Mouse (Mus musculus) kidney, postnatal 10 days (tissue): ENCODE results near the gene Dner.

Experiments used
- DNase-seq: peaks from one replicate; pipeline ENCODE4 v3.0.0; 2021; ENCODE audit warnings: mixed read lengths

Gene Dner

DNA sequence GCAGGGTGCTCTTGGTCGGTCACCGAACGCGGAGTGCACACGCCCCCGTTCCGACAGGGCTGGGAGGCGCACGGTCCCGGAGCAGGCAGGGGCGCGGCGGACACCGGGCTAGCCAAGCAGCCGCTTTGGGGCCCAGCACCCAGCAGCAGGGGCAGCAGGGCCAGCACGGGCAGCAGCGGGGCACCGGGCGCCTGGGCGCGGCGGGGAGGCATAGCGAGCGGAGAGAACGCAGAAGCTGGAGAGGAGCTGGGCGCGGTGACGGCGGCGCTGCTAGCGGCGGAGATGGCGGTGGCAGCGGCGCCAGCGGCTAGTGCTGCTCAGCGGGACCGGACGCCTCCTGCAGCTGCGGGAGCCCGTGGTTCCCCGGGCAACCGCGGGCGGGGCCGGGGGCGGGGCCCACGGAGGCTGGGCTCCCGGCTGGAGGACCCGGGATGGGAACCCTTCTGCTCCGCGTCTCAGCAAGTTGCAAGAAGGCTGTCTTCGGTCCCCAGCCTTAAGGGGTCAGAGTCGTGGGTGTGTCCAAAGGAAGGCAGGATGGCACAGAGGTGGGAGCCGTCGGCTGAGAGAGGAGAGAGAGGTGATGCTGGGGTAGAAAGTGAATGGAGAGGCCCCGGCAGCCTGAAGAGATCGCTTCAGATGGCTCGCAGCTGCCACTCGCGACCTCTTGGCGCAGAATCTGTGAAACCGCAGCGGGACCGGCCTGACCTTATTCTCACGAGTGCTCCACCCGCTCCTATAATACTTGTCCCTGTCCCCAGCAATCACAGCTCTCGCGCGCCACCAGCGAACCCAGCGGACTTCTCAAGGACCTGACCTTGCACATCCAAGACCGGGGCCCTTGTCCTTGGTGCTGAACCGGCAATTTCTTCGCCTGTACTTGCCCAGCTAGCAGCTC is at the start of gene Dner:
Gene Dner (minus strand): TSS at position 705 of the 895 bp plus-strand sequence.
- DNase-seq, result peak; percentile 92

DNA sequence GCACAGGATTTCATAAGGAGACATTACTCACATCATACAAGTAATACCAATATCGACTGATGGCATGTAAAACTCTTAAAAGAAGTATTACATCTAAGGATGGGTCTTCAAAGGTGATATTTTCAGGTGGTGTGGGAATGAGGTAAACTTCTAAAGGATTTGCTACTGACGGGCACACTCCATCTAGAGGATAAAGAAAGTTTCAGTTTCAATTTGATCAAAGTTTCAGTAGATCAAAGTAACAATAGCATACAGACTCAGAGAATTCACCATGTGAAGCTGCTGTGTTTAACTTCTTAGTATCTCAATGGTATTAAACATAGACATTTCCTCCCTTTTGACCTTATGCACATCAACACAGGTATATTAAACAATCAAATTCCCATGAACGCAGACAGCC is 46.1 kb upstream of the Dner start:
- no peak for DNase-seq

DNA sequence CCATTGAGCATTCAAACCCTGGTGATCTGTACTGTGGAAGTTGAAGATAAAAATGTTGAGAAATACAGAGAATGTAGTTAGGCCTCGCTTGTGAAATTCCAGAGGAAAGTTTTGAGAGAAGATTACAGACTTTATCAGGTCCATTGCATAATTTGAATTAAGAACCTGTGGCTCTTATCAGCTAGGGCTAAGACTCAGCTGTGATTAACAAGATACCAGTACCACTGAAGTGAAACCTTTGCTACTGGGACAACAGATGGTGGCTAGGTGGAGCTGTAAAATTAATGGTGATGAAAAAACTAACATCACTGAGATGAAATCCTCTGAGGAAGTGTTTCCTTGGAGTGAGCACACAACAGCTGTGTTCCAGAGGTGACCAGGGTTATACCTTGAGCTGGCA is 44.1 kb upstream of the Dner start:
- DNase-seq, result no peak

DNA sequence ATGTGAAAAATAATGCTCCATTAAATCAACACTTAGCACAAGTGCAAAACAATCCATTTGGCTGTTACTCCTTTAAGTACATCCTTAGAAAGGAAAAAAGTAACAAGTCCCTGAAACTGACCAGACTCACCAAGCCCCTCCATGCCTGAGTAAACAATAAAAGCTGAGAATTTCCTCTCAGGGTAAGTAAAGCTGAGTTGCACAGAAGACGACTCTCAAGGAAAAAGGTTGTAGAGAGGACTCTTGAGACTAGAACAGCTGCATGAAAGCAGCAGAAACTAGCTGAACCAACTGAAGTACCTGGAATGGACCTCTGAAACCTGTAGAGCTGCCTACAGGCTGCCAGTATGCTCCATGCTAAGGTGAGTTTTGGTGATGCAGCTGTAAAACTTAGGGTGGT is 41.1 kb upstream of the Dner start:
- DNase-seq, result no peak

DNA sequence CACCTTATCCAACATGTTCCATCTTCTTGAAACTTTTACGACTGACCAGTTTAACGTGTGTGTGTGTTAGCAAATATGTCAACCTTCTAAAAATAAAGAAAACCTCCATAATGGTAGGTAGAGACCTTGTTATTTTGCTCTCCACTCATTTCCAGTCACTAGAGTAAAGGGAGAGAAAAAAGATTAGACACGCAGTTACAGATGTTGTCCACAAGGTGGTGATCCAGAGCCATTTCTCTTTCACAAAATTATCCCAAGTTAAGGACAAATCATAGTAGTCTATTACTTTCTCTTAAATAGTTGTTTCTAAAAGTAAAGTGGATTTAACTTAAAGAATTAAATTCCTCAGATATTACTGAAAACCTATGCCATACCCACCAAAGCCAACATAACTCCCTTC is 37.8 kb upstream of the Dner start:
- no peak for DNase-seq

DNA sequence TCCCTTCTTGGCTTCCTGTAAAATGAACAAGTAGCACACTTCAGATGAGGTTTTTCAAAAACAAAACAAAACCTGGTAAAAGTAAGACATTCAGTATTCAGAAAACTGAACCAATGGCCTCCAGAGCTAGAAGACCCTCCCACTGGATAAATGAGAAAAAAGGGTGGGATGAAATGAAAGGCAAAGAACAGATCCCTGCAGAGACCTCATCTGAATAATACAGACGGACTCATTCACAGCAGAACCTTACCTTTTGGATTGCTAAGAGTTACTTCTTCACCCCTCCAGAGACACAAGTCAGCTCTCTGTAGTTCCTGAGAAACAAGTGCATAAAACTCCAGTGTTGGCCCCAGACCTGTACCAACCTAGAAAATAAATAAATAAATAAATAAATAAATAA is 35.7 kb upstream of the Dner start:
- DNase-seq, result no peak

DNA sequence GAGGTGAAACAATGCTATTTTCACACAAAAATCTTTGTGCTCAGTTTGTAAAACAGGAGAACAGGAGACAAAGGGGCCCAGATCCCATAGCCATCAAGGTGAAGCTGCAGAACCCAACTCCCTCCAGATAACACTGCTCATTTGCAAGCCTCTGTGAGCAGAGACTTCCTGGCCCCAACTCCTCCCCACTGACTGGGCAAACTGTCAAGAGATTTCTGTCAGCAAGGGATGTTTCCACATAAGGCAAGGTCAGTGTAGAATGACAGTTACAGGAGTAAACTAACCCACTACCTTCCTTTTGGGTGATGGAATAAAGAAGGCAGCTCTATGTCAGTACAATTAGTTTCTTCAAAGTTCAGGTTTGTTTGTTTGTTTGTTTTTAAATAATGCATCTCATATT is 26.8 kb upstream of the Dner start:
- peak; percentile 14 for DNase-seq

DNA sequence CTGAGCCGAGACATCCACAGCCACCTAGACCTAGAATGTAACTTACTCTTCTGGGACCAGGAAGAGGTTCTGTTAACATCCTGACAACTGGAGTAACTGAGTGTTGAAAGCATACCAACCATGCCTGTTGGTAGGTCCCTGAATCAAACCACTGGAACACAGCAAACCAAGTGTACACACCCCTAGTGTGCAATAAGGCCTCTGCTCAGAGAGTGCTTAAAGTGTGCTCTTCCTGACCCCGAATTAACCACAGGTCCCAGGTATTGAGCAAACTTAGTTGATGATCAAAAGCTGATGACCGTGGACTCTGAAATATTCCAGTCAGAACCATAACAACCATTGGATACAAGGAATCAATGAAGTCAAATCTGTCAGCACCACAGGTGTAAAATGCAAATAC is 26.4 kb upstream of the Dner start:
- DNase-seq, result no peak

DNA sequence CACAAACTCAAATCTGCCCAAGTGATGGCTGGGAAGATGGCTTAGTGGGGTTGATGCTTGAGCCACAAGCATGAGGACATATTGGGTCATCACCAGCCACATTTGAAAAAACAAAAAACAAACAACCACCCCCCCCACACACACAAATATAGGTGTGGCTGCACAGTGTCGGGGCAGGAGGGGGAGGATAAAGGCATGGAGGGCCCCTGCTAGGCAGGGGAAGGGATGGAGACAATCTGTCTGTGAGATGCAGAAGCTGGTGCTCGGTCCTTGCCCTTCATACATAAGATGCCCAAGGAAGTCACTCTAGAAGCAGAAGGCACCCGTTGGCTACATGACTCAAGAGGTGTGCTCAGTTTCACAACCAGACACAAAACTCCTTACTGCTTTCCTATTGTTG is 25.9 kb upstream of the Dner start:
- no peak for DNase-seq

DNA sequence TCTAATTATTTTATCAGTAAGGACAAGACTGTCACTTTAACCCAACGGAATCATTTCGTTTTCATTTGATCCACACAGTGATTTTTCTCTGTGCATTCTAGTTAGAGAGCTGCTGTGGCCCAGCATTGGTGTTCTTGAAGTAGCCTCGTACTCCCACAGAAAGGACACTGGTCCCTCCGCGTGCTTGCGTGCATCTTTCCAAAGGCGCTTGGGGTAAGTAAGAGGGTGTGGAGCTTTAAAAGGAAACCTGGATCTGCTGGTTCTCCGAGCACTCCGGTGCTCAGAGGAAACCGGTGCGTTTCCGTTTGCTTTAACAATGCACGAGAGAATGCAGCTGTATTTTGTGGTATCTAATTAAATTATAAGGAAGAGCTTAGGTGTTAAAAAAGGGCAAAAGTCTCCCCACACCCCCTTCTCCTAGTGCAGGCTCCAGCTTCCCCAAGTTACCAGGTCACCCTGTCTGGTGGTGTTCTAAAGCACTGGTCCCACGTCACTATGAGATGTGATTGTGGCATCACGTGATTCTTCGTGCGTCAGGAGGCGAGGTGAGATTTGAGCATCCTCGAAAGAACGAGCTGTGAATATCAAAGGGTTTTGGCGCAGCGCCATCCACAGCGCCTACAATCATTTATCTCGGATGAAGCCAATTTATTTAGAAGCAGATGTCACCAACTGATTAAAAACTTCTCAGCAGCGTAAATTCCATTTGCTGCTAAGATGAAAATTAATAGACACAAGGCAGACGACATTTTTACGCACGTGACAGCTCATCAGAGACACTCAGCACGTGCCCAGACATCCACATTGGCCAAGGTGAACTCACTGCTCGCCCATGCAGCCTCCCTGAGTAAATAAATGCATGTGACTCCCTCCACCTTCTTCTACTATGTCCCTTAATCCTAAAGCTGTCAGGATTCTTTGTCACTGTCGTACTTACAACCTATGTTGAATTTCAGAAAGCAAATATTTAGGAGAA is 14.1 kb upstream of the Dner start:
- peak; percentile 10 for DNase-seq

DNA sequence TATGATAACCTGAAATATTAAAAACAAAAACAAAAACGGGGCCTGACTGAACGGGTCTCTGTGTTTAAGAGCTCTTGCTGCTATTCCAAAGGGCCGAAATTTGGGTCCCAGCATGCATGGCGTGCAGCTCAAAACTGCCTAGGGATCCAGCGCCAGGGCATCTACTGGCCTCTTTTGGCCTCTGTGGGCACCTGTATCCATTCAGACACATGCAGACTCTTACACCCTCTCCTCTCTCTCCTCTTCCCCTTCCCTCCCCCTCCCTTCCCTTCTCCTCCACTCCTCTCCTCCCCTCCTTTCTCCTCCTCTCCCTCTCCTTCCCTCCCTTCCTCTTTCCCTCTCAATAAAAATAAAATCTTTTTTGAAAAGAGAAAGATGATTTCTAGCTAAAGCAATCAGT is 13.4 kb upstream of the Dner start:
- no peak for DNase-seq

DNA sequence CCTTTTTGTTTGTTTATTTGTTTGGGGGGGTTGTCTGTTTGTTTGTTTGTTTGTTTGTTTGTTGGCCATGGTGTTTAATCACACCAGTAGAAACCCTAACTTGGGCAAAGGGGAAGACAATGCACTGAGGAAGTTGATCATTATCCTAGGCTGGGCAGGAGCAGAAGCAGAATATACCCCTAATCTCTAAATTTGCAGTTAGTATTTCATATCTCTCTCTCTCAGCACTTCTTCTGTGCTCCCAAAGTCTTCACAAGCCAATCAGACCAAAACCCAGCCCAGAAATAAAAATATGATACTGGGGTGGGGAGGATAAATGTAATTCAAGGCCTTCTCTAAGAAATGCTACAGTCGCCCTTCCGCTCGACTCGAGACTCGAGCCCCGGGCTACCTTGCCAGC is 4.2 kb upstream of the Dner start:
- no peak for DNase-seq

DNA sequence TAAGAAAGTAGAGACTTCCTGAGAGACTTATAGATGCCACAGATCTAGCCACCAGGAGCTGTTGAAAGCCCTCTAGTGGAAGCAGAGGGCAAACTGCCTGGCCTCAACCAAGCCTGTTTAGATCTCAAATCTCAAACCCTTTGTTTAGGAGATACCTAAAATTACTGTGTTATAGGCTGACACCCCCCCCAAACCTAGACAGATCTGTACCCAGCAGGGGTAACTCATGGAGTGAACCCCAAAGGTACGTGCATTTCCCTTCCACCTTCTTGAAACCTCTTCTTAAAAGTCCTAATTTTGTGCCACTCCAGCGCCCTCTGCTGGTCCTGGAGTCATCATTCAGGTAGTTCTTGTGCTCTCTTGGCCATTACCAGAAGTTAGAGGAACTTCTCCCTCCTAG is 1.1 kb upstream of the Dner start:
- DNase-seq, result peak; percentile 33

DNA sequence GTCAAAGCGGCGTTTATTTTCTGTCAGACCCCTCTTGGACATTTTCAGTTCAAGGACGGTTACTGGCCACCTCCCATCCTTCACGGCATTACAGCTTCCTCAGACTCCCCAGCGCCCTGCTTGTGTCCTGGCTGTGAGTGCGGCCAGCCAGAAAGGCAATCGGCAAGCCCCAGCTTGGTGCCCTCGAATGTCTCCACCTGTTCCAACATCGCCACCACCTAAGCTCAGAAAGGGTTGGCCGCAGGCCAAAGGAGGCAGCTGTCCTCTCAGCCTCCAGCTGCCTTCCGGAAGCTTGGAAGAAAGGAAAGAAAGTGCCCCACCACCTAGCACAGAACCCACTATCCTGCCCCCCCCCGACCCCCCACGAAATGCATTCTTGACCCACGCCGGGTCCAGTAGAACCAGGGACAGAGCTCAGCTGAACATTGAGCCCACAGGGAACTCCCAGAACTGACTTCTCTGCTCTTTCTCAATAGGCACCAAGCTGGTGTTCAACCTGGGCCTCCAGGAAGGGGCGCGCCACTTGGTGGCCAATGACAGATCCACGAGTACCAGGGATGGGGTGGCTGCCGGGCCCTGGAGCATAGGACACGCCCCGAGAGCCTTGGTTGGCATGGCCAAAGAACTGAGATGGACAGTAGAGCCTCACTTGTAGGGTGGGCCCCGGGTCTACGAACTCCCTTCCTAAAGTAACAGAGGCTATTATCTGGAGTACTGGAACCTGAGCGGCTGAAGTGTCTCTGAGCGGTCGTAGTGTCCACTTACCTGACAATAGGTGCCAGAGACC is 1.1 kb downstream of the Dner start:
- DNase-seq, result peak; percentile 16

DNA sequence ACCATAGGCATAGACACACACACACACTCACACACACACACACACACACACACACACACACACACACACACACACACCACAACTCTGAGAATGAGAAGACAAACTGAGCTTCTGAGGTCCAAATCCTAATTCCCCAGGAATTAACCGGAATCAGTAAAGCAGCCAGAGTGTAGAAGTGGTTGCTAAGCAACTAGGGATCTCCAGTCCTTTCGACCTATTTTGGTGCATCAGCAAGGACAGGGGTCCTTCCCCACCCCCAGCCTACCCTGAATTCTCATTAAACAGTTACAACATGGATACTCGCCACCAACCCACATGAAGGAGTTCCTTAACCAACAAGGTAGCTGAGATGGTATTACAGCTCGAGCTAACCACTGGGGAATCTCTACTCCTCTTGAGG is 18.1 kb downstream of the Dner start:
- no peak for DNase-seq

DNA sequence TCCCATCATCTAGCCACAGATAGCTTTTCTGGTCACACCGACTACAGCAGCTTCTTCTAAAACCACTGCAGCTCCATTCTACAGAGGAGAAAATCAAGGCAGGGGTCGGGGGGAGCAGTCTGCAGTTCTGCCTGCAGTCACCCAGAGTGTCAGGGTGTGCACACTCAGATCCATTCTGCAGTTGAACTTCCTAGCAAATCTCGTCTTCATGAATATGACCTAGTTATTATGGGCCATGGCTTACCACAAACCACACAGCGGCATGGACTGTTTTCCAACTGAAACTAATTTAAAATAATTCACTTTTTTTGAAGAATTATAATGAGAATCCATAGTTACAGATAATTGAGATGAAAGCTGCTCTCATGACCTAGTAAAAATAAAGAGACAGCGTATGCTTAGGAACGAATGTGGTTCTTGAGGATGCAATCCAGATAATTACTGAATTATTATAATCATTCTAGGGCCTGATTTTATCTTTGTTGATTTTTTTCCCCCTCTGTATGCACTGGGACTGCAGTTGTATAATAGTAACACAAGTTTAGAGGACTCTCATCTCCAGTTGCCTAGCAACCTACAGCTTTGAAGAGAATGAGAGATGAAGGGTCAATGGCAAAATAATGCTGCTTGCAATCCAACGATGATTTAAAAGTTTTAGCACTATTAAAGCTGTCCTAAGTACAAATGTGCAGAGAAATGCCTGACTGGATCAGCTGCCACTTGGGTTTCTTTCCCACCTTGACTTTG is 27.7 kb downstream of the Dner start:
- no peak for DNase-seq

DNA sequence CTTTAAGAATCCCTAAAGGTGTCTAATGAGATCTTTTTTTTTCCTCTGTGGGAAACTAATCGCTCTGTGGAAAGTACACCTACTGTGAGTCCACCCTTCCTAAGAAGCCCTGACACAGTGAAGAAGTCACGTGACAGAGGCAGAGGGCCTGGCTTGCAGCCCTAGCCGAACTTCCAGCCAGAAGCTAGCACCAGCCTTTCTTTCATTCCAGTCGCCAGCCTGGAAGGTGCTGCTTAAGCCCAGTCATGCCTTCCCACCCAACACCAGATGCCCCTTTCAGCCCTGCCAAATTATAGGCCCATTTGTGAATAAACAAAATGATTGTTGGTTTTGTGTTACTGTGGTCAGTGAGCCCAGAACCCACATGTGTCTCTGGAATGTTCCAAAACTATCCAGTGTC is 28.4 kb downstream of the Dner start:
- no peak for DNase-seq

DNA sequence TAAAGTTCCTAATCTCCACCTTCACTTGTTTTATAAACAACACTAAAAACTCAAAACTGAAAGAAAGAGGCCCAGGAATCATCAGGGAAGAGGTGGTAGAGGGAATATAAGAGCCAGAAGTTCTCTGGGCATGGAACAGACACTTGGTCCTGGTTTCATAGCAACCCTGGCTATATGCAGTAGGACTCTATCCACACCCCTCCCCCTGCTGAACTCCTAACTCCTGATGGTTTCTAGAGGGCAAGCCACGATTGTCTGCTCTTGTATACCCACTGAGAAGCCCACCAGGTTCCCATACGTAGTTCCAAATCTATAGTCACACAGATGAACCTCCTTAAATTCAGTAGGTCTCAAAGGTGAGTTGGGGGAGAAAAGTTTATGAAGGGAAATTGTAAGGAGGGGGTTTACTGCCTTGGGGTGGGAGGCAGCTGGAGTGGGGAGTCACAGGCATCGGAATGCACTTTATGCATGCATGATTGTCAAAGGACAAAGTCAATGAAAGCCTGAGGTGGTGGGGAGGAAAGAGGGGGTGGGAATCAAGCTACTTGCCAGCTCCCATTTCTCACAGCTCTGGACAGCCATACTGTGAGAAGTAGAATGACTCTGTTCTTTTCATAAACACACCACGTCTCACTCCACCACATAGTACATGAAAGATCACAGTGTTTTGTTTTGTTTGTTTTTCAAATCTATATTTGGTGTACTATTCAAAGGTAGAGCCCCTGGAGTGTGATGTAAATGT is 31.5 kb downstream of the Dner start:
- DNase-seq, result no peak

DNA sequence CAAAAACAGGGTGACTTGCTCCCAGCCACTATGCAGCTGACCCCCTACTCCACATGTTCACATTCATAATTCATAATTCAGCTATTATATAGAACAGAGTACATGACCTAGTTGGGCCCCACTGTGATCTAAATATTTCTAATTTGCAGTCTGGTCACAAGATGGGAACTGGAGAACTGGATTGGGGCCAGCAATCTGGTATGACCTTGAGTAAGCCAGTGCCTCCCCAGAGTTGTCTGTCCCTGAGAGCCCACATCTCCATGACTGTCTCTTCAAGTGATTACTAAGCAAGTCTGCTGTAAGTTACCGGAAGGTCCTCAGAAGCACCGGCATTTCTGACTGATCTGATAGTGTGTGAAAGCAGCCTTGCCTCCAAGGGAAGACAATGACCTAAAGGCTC is 49.2 kb downstream of the Dner start:
- no peak for DNase-seq

DNA sequence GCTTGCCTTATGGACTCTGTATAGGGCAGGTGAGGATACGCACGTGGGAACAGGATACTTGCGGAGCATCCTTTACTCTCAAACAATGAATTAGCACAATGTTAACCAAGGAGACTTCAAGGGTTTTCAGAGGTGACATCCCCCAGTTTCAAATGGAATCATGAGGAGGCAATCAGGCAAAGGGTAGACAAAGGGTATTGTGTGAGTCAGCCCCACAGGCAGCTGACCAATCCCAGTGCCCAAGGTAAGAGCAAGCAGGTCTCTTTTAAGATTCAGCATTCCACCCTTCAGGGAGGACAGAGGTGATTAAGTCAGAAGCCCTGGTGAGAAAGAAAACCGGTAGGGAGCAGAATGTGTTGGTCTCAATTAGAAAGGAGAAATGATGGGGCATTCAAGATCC is 55.6 kb downstream of the Dner start:
- DNase-seq, result no peak

DNA sequence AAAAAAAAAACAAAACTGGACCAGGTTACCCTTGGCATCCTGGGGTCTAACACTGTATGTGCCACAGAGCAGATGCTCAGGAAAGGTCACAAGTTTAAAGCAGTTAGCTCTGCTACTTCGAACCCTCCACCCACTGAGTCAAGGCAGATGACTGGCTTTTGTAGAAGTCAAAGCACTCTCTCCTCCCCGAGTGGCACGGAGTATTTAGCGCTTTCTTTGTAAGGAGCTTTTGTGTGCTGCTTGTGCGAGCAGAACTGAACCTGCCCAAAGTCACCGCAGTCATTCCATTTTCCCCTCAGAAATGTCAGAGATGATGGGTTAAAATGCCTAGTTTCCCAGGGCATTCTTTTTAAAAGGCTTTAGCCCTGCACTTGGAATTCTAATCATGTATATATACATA is 59.1 kb downstream of the Dner start:
- no peak for DNase-seq

DNA sequence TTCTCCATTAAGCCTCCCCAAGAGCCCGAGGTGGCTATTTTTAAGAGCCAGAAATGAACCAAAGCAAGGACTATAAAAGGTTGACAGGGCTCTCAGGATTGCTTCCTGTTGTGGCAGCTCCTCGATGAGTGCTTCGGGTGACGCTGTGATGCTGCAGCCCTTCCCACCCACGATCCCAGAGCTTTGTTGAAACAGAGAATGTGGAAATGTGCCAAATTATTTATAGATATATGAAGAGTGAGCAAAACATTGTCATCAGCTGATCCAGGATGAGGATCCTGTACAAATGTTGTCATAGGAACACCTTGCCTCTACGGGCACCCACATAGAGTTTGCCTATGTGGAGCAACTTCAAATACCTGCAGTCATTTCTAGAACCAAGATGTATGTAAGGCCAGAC is 67.8 kb downstream of the Dner start:
- no peak for DNase-seq
